Mouse (Mus musculus): ENCODE data around the gene Tcl1b3. TPM values are rescaled to one million over a fixed set of nuclear protein-coding genes. Genes with fewer than 3 reads are reported as not detected.

Tcl1b3 gene
- polyA plus RNA-seq, 1 experiment, result not detected

DNA sequence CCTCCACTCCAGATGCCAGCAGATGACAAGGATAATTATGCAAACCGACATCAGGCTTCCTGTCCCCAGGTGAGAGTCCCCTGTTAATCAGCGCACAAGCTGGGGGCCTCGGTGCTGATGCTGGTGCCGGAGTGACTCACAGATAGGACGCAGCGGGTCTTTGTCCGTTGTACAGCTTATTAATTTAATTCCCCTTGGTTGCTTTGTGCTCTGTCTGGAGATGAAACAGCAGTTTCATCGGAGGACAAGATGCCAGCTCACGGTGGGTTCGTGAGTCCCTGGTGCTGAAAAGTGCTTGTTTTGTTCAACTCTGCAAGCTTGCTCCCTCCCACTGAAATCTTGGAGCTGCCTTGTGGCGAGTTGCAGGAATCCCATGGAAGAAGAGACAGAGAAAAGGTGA lies 43.5 kb downstream of the Tcl1b3 start:
- no peaks in the 10 kb centered on the region for H3K4me1 ChIP-seq (ENCODE audit: control insufficient read depth, insufficient read depth, insufficient read length)
- H3K27ac ChIP-seq (ENCODE audit: insufficient read depth, low read length), result no peak overlapping the region
- TF ChIP-seq CTCF (IDR thresholded peaks at IDR 0.05; ENCODE audit: extremely low read depth, insufficient read depth, insufficient read length, insufficient replicate concordance) (no peak), POLR2A (IDR thresholded peaks at IDR 0.05; ENCODE audit: low read depth, low read length) (no peak)
- no peak overlapping the region for H3K4me3 ChIP-seq (ENCODE audit: extremely low read depth, insufficient read depth, insufficient read length)
- no peak for DNase-seq (ENCODE audit: low read depth in 1 of 2, low spot score in 2 of 2)
- H3K27me3 ChIP-seq (ENCODE audit: control insufficient read depth, insufficient read depth, low read length), result no peaks in the 10 kb centered on the region
- WGBS, result 65% methylated on average over 11 of the region's 11 CpGs
- H3K36me3 ChIP-seq (ENCODE audit: control insufficient read depth, insufficient read depth, low read length), result no peaks in the 10 kb centered on the region

DNA sequence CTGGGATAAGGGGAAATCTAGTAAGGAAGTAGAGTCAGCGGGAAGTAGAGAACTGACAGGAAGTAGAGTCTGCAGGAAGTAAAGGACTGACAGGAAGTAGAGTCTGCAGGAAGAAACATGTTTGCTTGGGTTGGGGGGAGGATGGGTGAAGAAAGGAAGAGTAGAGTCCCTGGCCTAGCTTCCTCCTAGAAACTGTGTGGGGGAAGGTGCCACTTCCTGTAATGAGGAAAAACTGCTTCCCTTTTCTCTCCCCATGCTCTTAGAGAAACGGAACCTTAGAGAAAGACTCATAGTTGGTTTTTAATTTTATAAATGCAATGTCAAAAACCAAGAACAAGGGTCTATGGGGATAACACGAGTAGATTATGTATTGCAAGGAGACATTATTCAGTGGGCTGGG lies 44.2 kb downstream of the Tcl1b3 start:
- H3K4me3 ChIP-seq (ENCODE audit: extremely low read depth, insufficient read depth, insufficient read length), result no peak overlapping the region
- no peaks in the 10 kb centered on the region for H3K27me3 ChIP-seq (ENCODE audit: control insufficient read depth, insufficient read depth, low read length)
- no peak for DNase-seq (ENCODE audit: low read depth in 1 of 2, low spot score in 2 of 2)
- no peaks in the 10 kb centered on the region for H3K36me3 ChIP-seq (ENCODE audit: control insufficient read depth, insufficient read depth, low read length)
- WGBS, result 25% methylated on average over 3 of the region's 3 CpGs
- TF ChIP-seq CTCF (IDR thresholded peaks at IDR 0.05; ENCODE audit: extremely low read depth, insufficient read depth, insufficient read length, insufficient replicate concordance) (no peak), POLR2A (IDR thresholded peaks at IDR 0.05; ENCODE audit: low read depth, low read length) (no peak)
- H3K27ac ChIP-seq (ENCODE audit: insufficient read depth, low read length), result no peak overlapping the region
- no peaks in the 10 kb centered on the region for H3K4me1 ChIP-seq (ENCODE audit: control insufficient read depth, insufficient read depth, insufficient read length)

GRCm38 (mm10) chr12:105239060-105239459 lies 48.2 kb downstream of the Tcl1b3 start:
- Histone ChIP-seq H3K27ac (ENCODE audit: insufficient read depth, low read length) (no peak overlapping the region), H3K36me3 (ENCODE audit: control insufficient read depth, insufficient read depth, low read length) (no peaks in the 10 kb centered on the region), H3K4me3 (ENCODE audit: extremely low read depth, insufficient read depth, insufficient read length) (no peak overlapping the region), H3K4me1 (ENCODE audit: control insufficient read depth, insufficient read depth, insufficient read length) (no peaks in the 10 kb centered on the region), H3K27me3 (ENCODE audit: control insufficient read depth, insufficient read depth, low read length) (no peaks in the 10 kb centered on the region)
- 87% methylated on average over 9 of the region's 9 CpGs for WGBS
- no peak for DNase-seq (ENCODE audit: low read depth in 1 of 2, low spot score in 2 of 2)
- TF ChIP-seq CTCF (IDR thresholded peaks at IDR 0.05; ENCODE audit: extremely low read depth, insufficient read depth, insufficient read length, insufficient replicate concordance) (no peak), POLR2A (IDR thresholded peaks at IDR 0.05; ENCODE audit: low read depth, low read length) (no peak)

Other genes with a start within 250 kb of the Tcl1b3 start
- 5.4 and 6.3 TPM in 2 replicates for gene Syne3, start 181.2 kb upstream of the Tcl1b3 start, polyA plus RNA-seq (2012; rRNA removed)
- gene Glrx5, start 158.4 kb upstream of the Tcl1b3 start, polyA plus RNA-seq (2012; rRNA removed), result 102 and 109 TPM in 2 replicates
- gene Tcl1b2, start 45.0 kb upstream of the Tcl1b3 start, polyA plus RNA-seq (2012; rRNA removed), result not detected in 2 replicates
- gene Tcl1b1, start 31.4 kb upstream of the Tcl1b3 start, polyA plus RNA-seq (2012; rRNA removed), result not detected in 2 replicates
- not detected in 2 replicates for gene Tcl1b5, start 14.7 kb upstream of the Tcl1b3 start, polyA plus RNA-seq (2012; rRNA removed)
- gene Tcl1b4, start 10.9 kb downstream of the Tcl1b3 start, polyA plus RNA-seq (2012; rRNA removed), result not detected in 2 replicates
- gene Tcl1, start 31.8 kb downstream of the Tcl1b3 start, polyA plus RNA-seq (2012; rRNA removed), result not detected in 2 replicates
- not detected in 2 replicates for gene Tunar, start 142.8 kb downstream of the Tcl1b3 start, polyA plus RNA-seq (2012; rRNA removed)

Data from spleen, adult 2 months (tissue).